Mouse (Mus musculus) adipocyte (in vitro differentiated cells): ENCODE data around the gene Tshz2.
"Not testable (repeated sequence)": the region's sequence is repeated elsewhere in the genome, so short reads cannot be mapped to it uniquely, and the experiment has no call there.

Source experiments
- DNase-seq: peaks from one replicate; pipeline ENCODE4 v3.0.0-alpha.2; 2016; ENCODE audit warnings: low spot score

Tshz2 gene

GRCm38 (mm10) chr2:169632338-169633151 is at the start of gene Tshz2:
Tshz2 (plus strand) TSS chr2:169633013.
- no peak for DNase-seq

GRCm38 (mm10) chr2:169583476-169583875 is 49.3 kb upstream of the Tshz2 start:
- DNase-seq, result no peak

- no peak for DNase-seq
Measured at GRCm38 (mm10) chr2:169584745-169585456, 47.9 kb upstream of the Tshz2 start.

- DNase-seq, result no peak
Measured at GRCm38 (mm10) chr2:169585631-169586285, 47.1 kb upstream of the Tshz2 start.

- no peak for DNase-seq
Measured at GRCm38 (mm10) chr2:169586688-169587087, 46.1 kb upstream of the Tshz2 start.

- DNase-seq, result not testable (repeated sequence)
Measured at GRCm38 (mm10) chr2:169587645-169588044, 45.2 kb upstream of the Tshz2 start, which contains the start of gene Gm11011. Gm11011 (minus strand) TSS chr2:169587745.

- DNase-seq, result no peak
Measured at GRCm38 (mm10) chr2:169589697-169590096, 43.1 kb upstream of the Tshz2 start.

- no peak for DNase-seq
Measured at GRCm38 (mm10) chr2:169590412-169590811, 42.4 kb upstream of the Tshz2 start.

- DNase-seq, result no peak
Measured at GRCm38 (mm10) chr2:169593742-169594141, 39.1 kb upstream of the Tshz2 start.

- no peak for DNase-seq
Measured at GRCm38 (mm10) chr2:169597357-169597756, 35.5 kb upstream of the Tshz2 start.

GRCm38 (mm10) chr2:169597971-169598370 is 34.8 kb upstream of the Tshz2 start:
- DNase-seq, result no peak

- no peak for DNase-seq
Measured at GRCm38 (mm10) chr2:169599591-169599990, 33.2 kb upstream of the Tshz2 start.

GRCm38 (mm10) chr2:169600163-169600562 is 32.6 kb upstream of the Tshz2 start:
- DNase-seq, result no peak

- no peak for DNase-seq
Measured at GRCm38 (mm10) chr2:169606901-169607678, 25.7 kb upstream of the Tshz2 start.

- DNase-seq, result no peak
Measured at GRCm38 (mm10) chr2:169607787-169608186, 25.0 kb upstream of the Tshz2 start.

GRCm38 (mm10) chr2:169609956-169610355 is 22.9 kb upstream of the Tshz2 start:
- no peak for DNase-seq

GRCm38 (mm10) chr2:169610882-169611281 is 21.9 kb upstream of the Tshz2 start:
- DNase-seq, result no peak

- no peak for DNase-seq
Measured at GRCm38 (mm10) chr2:169611557-169611956, 21.3 kb upstream of the Tshz2 start.

- no peak for DNase-seq
Measured at GRCm38 (mm10) chr2:169614683-169615082, 18.1 kb upstream of the Tshz2 start.

- no peak for DNase-seq
Measured at GRCm38 (mm10) chr2:169615998-169616397, 16.8 kb upstream of the Tshz2 start.

- DNase-seq, result no peak
Measured at GRCm38 (mm10) chr2:169621201-169621710, 11.6 kb upstream of the Tshz2 start.

GRCm38 (mm10) chr2:169630070-169630469 is 2.7 kb upstream of the Tshz2 start:
- DNase-seq, result no peak
